Mouse (Mus musculus): ENCODE results near the gene Rims1. TPM values are rescaled to one million over a fixed set of nuclear protein-coding genes. Genes with fewer than 3 reads are reported as not detected.

Rims1 gene
- polyA plus RNA-seq, 1 experiment from 2014 or later: 0.69 TPM

DNA sequence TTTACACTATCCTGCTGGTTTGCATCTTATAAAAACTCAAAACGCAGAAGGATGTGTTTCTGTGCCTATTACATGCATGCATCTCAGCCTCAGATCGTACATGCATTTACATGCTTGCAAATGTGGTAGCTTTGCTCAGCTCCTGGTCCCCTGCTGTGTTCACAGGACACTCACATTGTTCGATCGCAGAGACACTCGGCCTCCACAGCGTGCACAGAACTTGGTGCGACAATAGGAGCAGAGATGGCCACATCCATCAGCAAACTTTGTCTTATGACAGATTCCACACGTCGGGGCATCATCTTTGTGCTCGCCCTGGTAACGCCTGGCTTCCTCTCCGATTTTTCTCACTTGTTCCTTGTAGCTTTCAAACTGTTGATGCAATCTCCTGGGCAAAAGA lies 209.6 kb downstream of the Rims1 start:
- DNase-seq (ENCODE audit: low spot score) (no peak), ATAC-seq (ENCODE audit: insufficient number of reproducible peaks, low FRiP score, low TSS enrichment, low read depth) (no peak)
- Histone ChIP-seq H3K9ac (ENCODE audit: low read length) (no peak overlapping the region), H3K4me2 (ENCODE audit: low read depth, severe bottlenecking) (no peak overlapping the region), H3K27ac (replicated peaks; ENCODE audit: low read depth, low read length) (no peak overlapping the region), H3K4me3 (ENCODE audit: low read depth, low read length) (no peak overlapping the region), H3K9me3 (ENCODE audit: control insufficient read depth, low read length) (no peaks in the 10 kb centered on the region), H3K4me1 (ENCODE audit: control insufficient read depth, insufficient read depth, low read length) (no peaks in the 10 kb centered on the region), H3K36me3 (ENCODE audit: control insufficient read depth, insufficient read depth, low read length) (no peaks in the 10 kb centered on the region), H3K27me3 (ENCODE audit: control insufficient read depth, insufficient read depth, low read length) (no peaks in the 10 kb centered on the region)
- 89% methylated on average over 12 of the region's 12 CpGs for whole genome bisulfite sequencing

DNA sequence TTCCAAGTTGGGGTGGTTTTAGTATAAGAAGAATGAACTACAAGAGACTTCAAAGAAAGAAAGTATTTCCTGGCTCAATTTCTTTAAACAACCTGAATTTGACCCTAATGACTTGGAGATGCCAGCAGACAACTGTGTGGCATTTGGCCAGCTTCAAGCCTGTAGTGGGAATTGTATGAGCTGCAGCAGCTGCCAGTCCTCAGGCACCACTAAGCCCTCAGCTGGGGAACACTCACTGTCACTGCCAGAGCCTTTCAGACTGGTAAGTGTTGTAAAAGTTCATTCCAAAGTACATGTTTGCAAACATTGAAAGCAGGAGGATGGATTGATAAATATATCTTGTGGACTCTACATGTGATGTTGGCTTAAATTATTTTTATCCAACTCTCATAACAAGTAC lies 211.0 kb downstream of the Rims1 start:
- Histone ChIP-seq H3K9ac (ENCODE audit: low read length) (no peak overlapping the region), H3K9me3 (ENCODE audit: control insufficient read depth, low read length) (no peaks in the 10 kb centered on the region), H3K4me2 (ENCODE audit: low read depth, severe bottlenecking) (no peak overlapping the region), H3K4me3 (ENCODE audit: low read depth, low read length) (no peak overlapping the region), H3K27me3 (ENCODE audit: control insufficient read depth, insufficient read depth, low read length) (no peaks in the 10 kb centered on the region), H3K4me1 (ENCODE audit: control insufficient read depth, insufficient read depth, low read length) (no peaks in the 10 kb centered on the region), H3K27ac (replicated peaks; ENCODE audit: low read depth, low read length) (no peak overlapping the region), H3K36me3 (ENCODE audit: control insufficient read depth, insufficient read depth, low read length) (no peaks in the 10 kb centered on the region)
- no peak for DNase-seq (ENCODE audit: low spot score)
- no peak for ATAC-seq (ENCODE audit: insufficient number of reproducible peaks, low FRiP score, low TSS enrichment, low read depth)

DNA sequence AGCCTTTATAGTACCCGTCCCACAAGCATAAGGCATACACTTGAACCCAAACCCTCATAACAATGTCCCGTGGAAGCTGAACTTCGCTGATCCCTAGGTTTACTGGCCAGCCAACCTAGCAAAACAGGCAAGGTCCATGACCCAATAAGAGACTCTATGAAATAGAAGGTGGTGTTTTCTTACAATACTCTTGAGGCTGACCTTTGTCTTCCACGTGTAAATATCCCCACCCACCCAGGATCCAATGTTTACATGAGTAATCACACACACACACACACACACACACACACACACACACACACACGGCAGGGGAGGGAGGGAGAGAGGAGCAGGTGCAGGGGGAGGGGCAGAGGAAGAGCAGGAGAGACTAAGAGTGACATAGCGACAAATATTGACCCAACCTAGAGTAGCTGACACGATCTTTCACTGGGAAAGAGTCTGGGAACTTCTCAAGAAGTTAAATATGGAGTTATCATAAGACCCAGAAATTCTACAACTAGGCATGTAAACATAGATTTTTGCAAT lies 217.9 kb downstream of the Rims1 start:
- DNase-seq (ENCODE audit: low spot score): no peak
- 85% methylated on average over 7 of the region's 7 CpGs for WGBS

DNA sequence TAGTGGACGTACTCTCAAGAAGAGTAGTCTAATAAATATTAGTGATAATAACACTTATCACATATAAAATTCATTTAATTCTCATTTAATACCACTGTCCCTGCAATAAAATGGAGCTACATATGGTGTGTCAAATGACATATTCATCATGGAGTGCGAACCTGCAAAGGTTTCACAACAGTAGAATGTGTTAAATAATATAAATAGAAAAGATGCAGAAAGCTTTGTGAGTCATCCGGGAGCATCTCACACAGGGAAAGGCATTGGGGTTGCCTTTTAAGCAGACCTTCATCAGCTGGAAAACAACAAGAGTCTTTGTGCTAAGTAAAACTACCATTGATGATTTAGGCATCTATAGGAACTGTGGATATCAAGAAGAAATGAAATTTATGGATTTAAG lies 220.2 kb downstream of the Rims1 start:
- Histone ChIP-seq H3K4me3 (ENCODE audit: low read depth, low read length) (no peak overlapping the region), H3K36me3 (ENCODE audit: control insufficient read depth, insufficient read depth, low read length) (no peaks in the 10 kb centered on the region), H3K9ac (ENCODE audit: low read length) (no peak overlapping the region), H3K4me2 (ENCODE audit: low read depth, severe bottlenecking) (no peak overlapping the region), H3K9me3 (ENCODE audit: control insufficient read depth, low read length) (no peaks in the 10 kb centered on the region), H3K4me1 (ENCODE audit: control insufficient read depth, insufficient read depth, low read length) (no peaks in the 10 kb centered on the region), H3K27ac (replicated peaks; ENCODE audit: low read depth, low read length) (no peak overlapping the region), H3K27me3 (ENCODE audit: control insufficient read depth, insufficient read depth, low read length) (no peaks in the 10 kb centered on the region)
- 87% methylated on average over 3 of the region's 3 CpGs for WGBS
- DNase-seq (ENCODE audit: low spot score): no peak
- ATAC-seq (ENCODE audit: insufficient number of reproducible peaks, low FRiP score, low TSS enrichment, low read depth): no peak

More for the DNA sequence above, 217.9 kb downstream of the Rims1 start:
- Histone ChIP-seq H3K27me3 (ENCODE audit: control insufficient read depth, insufficient read depth, low read length) (no peaks in the 10 kb centered on the region), H3K4me2 (ENCODE audit: low read depth, severe bottlenecking) (no peak overlapping the region), H3K27ac (replicated peaks; ENCODE audit: low read depth, low read length) (no peak overlapping the region), H3K9me3 (ENCODE audit: control insufficient read depth, low read length) (no peaks in the 10 kb centered on the region), H3K4me1 (ENCODE audit: control insufficient read depth, insufficient read depth, low read length) (no peaks in the 10 kb centered on the region), H3K9ac (ENCODE audit: low read length) (no peak overlapping the region), H3K36me3 (ENCODE audit: control insufficient read depth, insufficient read depth, low read length) (no peaks in the 10 kb centered on the region), H3K4me3 (ENCODE audit: low read depth, low read length) (no peak overlapping the region)
- ATAC-seq (ENCODE audit: insufficient number of reproducible peaks, low FRiP score, low TSS enrichment, low read depth): no peak

DNA sequence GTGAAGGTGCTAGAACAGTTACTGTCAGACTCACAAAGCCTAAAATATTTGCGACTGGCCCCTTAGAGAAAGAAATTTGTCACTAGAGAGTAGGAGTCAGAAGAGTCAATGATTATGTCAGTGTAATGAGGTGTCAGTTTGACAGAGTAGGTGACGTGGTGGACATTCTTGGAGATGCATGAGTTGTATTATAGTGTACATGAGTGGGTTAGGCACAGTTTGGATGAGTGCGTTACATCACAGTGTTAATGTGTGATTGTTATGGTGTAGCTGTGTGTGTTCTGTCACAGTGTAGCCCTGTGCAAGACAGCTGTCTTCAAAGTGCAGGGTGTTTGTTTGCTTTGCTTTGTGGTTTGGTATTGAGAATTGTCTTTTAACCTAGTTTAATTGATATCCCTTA lies 226.3 kb downstream of the Rims1 start:
- H3K4me1 ChIP-seq (ENCODE audit: control insufficient read depth, insufficient read depth, low read length): no peaks in the 10 kb centered on the region
- DNase-seq (ENCODE audit: low spot score) (no peak), ATAC-seq (ENCODE audit: insufficient number of reproducible peaks, low FRiP score, low TSS enrichment, low read depth) (no peak)
- 68% methylated on average over 3 of the region's 3 CpGs for WGBS
- no peak overlapping the region for H3K9ac ChIP-seq (ENCODE audit: low read length)
- no peak overlapping the region for H3K4me3 ChIP-seq (ENCODE audit: low read depth, low read length)
- H3K4me2 ChIP-seq (ENCODE audit: low read depth, severe bottlenecking): no peak overlapping the region
- H3K27me3 ChIP-seq (ENCODE audit: control insufficient read depth, insufficient read depth, low read length): no peaks in the 10 kb centered on the region
- H3K27ac ChIP-seq (replicated peaks; ENCODE audit: low read depth, low read length): no peak overlapping the region
- no peaks in the 10 kb centered on the region for H3K9me3 ChIP-seq (ENCODE audit: control insufficient read depth, low read length)
- no peaks in the 10 kb centered on the region for H3K36me3 ChIP-seq (ENCODE audit: control insufficient read depth, insufficient read depth, low read length)

DNA sequence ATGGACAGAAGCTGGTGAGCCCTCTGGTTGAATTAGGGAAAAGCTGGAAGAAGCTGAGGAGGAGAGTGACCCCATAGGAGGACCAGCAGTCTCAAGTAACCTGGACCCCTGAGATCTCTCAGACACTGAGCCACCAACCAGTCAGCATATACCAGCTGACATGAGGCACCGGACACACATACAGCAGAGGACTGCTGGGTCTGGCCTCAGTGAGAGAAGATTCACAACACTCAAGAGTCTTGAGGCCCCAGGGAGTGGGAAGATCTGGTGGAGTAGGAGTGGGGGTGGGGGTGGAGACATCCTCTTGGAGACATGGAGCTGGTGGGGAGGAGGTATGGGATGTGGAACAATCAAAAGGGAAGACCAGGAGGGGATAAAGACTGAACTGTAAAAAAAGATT lies 233.1 kb downstream of the Rims1 start:
- H3K4me3 ChIP-seq (ENCODE audit: low read depth, low read length): no peak overlapping the region
- no peaks in the 10 kb centered on the region for H3K27me3 ChIP-seq (ENCODE audit: control insufficient read depth, insufficient read depth, low read length)
- no peak for DNase-seq (ENCODE audit: low spot score)
- H3K9me3 ChIP-seq (ENCODE audit: control insufficient read depth, low read length): no peaks in the 10 kb centered on the region
- H3K27ac ChIP-seq (replicated peaks; ENCODE audit: low read depth, low read length): no peak overlapping the region
- no peaks in the 10 kb centered on the region for H3K36me3 ChIP-seq (ENCODE audit: control insufficient read depth, insufficient read depth, low read length)
- H3K4me1 ChIP-seq (ENCODE audit: control insufficient read depth, insufficient read depth, low read length): no peaks in the 10 kb centered on the region
- 87% methylated on average over 1 of the region's 1 CpGs for WGBS
- H3K4me2 ChIP-seq (ENCODE audit: low read depth, severe bottlenecking): no peak overlapping the region
- no peak for ATAC-seq (ENCODE audit: insufficient number of reproducible peaks, low FRiP score, low TSS enrichment, low read depth)
- H3K9ac ChIP-seq (ENCODE audit: low read length): no peak overlapping the region

DNA sequence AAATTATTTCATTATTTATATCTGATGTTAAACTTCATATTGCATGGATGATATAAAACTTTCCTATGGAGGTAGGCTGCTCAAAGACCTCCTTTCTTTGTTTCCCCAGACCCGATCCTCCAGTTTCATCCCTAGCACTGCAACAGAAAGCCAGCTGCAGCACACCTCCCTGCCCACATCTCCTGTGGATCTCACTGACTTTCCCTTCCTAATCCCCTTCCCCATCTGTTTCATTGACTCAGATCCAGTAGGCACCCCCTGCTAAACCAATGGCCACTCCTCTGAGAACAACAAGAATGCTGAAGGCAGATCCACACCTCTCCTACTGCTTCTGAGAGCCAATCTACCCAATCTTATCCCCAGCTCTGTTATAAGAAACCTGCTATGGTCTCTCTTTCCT lies 259.5 kb downstream of the Rims1 start:
- no peaks in the 10 kb centered on the region for H3K27me3 ChIP-seq (ENCODE audit: control insufficient read depth, insufficient read depth, low read length)

DNA sequence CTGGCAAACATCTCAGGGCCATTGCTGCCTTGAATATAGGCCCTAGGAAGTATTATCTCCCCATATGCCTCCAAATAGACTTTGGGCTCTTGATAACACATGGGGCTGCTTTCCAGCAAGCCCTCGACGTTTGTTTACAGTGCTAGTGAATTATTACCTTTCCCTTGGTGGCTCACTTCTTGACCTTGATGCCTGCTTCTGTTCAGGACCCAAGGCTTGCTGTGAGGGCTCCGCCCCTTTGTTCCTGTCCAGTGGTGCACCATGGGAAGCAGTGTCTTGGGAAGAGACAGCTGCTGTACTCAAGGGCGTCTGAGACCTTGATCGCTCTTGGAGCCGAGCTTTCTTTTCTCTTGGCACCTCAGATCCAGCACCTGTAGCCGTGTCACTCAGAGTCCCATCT lies 267.7 kb downstream of the Rims1 start:
- ATAC-seq (ENCODE audit: insufficient number of reproducible peaks, low FRiP score, low TSS enrichment, low read depth) (no peak), DNase-seq (ENCODE audit: low spot score) (no peak)
- no peaks in the 10 kb centered on the region for H3K4me1 ChIP-seq (ENCODE audit: control insufficient read depth, insufficient read depth, low read length)
- H3K4me3 ChIP-seq (ENCODE audit: low read depth, low read length): no peak overlapping the region
- 76% methylated on average over 7 of the region's 7 CpGs for WGBS
- H3K9me3 ChIP-seq (ENCODE audit: control insufficient read depth, low read length): no peaks in the 10 kb centered on the region
- peaks cover 10% of the 10 kb centered on the region for H3K27me3 ChIP-seq (ENCODE audit: control insufficient read depth, insufficient read depth, low read length)
- no peaks in the 10 kb centered on the region for H3K36me3 ChIP-seq (ENCODE audit: control insufficient read depth, insufficient read depth, low read length)
- H3K27ac ChIP-seq (replicated peaks; ENCODE audit: low read depth, low read length): no peak overlapping the region
- H3K4me2 ChIP-seq (ENCODE audit: low read depth, severe bottlenecking): no peak overlapping the region
- H3K9ac ChIP-seq (ENCODE audit: low read length): no peak overlapping the region

More for the DNA sequence above, 259.5 kb downstream of the Rims1 start:
- H3K27ac ChIP-seq (replicated peaks; ENCODE audit: low read depth, low read length): no peak overlapping the region
- no peaks in the 10 kb centered on the region for H3K9me3 ChIP-seq (ENCODE audit: control insufficient read depth, low read length)
- no peaks in the 10 kb centered on the region for H3K4me1 ChIP-seq (ENCODE audit: control insufficient read depth, insufficient read depth, low read length)
- H3K9ac ChIP-seq (ENCODE audit: low read length): no peak overlapping the region
- WGBS: 96% methylated on average over 1 of the region's 1 CpGs
- DNase-seq (ENCODE audit: low spot score) (no peak), ATAC-seq (ENCODE audit: insufficient number of reproducible peaks, low FRiP score, low TSS enrichment, low read depth) (no peak)
- H3K4me2 ChIP-seq (ENCODE audit: low read depth, severe bottlenecking): no peak overlapping the region
- no peaks in the 10 kb centered on the region for H3K36me3 ChIP-seq (ENCODE audit: control insufficient read depth, insufficient read depth, low read length)
- no peak overlapping the region for H3K4me3 ChIP-seq (ENCODE audit: low read depth, low read length)

DNA sequence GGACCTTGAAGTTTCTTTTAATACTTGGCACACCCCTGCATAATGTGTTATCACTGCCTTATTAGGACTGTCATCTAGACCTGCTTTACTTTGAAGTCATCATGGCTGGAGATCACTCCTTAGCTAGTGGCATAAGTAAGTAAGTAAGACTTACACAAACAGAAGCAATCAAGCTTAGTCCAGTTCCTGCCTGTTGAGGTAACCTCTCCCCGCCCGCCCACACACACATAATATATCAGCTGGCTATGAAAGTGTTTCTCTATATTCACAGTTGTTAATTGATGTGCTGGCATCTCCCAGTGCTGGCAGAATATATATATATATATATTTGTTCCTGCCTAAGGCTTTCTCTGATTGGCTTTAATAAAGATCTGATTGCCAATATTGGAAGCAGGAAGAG lies 269.0 kb downstream of the Rims1 start:
- Histone ChIP-seq H3K27ac (replicated peaks; ENCODE audit: low read depth, low read length) (no peak overlapping the region), H3K4me2 (ENCODE audit: low read depth, severe bottlenecking) (no peak overlapping the region), H3K4me1 (ENCODE audit: control insufficient read depth, insufficient read depth, low read length) (no peaks in the 10 kb centered on the region), H3K36me3 (ENCODE audit: control insufficient read depth, insufficient read depth, low read length) (no peaks in the 10 kb centered on the region), H3K4me3 (ENCODE audit: low read depth, low read length) (no peak overlapping the region), H3K27me3 (ENCODE audit: control insufficient read depth, insufficient read depth, low read length) (peaks cover 17% of the 10 kb centered on the region), H3K9me3 (ENCODE audit: control insufficient read depth, low read length) (no peaks in the 10 kb centered on the region), H3K9ac (ENCODE audit: low read length) (no peak overlapping the region)
- DNase-seq (ENCODE audit: low spot score) (no peak), ATAC-seq (ENCODE audit: insufficient number of reproducible peaks, low FRiP score, low TSS enrichment, low read depth) (no peak)
- WGBS: 79% methylated on average over 2 of the region's 2 CpGs

Data from limb, embryonic 11.5 days (tissue).